Mouse (Mus musculus): ENCODE results near the gene Sorbs2.

DNA sequence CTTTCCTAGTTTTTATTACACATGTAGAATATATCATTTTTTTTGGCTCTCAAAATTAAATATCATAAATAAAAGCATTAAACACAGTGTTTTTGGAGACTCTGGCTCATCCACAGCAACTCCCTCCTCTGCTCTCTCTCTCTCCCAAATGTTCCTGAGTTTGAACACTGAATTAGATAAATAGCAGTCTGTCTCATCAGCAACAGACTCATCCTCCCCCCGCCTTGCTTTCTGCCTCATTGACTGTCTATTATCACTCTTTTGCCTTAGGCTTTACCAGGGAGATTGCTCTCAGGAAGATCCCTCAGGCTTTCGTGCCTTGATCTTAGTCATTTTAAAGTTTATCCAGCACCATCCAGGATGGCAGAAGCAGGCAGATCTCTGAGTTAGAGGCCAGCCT is 91.3 kb downstream of the Sorbs2 start:
- TF ChIP-seq CTCF (IDR thresholded peaks at IDR 0.05; ENCODE audit: low read depth), result no peak
- TF ChIP-seq EP300 (IDR thresholded peaks at IDR 0.05; ENCODE audit: low read depth), result no peak

Measured in liver, postnatal 0 days (tissue).